Mouse (Mus musculus): ENCODE data around the gene Cxcl16.
"Not testable (repeated sequence)": the region's sequence is repeated elsewhere in the genome, so short reads cannot be mapped to it uniquely, and the experiment has no call there.

The Cxcl16 gene

GRCm38 (mm10) chr11:70459601-70460101, at the start of gene Cxcl16:
TSS of gene Cxcl16 (minus strand) at chr11:70459984.
- no peak for ATAC-seq (ENCODE audit: insufficient number of reproducible peaks, low FRiP score, low TSS enrichment)

GRCm38 (mm10) chr11:70506962-70507515, 47.3 kb upstream of the Cxcl16 start:
- no peak for ATAC-seq (ENCODE audit: insufficient number of reproducible peaks, low FRiP score, low TSS enrichment)

- ATAC-seq (ENCODE audit: insufficient number of reproducible peaks, low FRiP score, low TSS enrichment), result no peak
Observed at GRCm38 (mm10) chr11:70506385-70506784, 46.6 kb upstream of the Cxcl16 start.

GRCm38 (mm10) chr11:70504970-70505369, 45.2 kb upstream of the Cxcl16 start, which contains the start of gene Tm4sf5:
TSS of gene Tm4sf5 (plus strand) at chr11:70505244.
- ATAC-seq (ENCODE audit: insufficient number of reproducible peaks, low FRiP score, low TSS enrichment), result no peak

- ATAC-seq (ENCODE audit: insufficient number of reproducible peaks, low FRiP score, low TSS enrichment), result no peak
Observed at GRCm38 (mm10) chr11:70502018-70502417, 42.2 kb upstream of the Cxcl16 start.

GRCm38 (mm10) chr11:70500476-70500812, 40.7 kb upstream of the Cxcl16 start:
- no peak for ATAC-seq (ENCODE audit: insufficient number of reproducible peaks, low FRiP score, low TSS enrichment)

- no peak for ATAC-seq (ENCODE audit: insufficient number of reproducible peaks, low FRiP score, low TSS enrichment)
Observed at GRCm38 (mm10) chr11:70499566-70500475, 40.0 kb upstream of the Cxcl16 start.

GRCm38 (mm10) chr11:70489684-70490083, 29.9 kb upstream of the Cxcl16 start:
- ATAC-seq (ENCODE audit: insufficient number of reproducible peaks, low FRiP score, low TSS enrichment), result no peak

- no peak for ATAC-seq (ENCODE audit: insufficient number of reproducible peaks, low FRiP score, low TSS enrichment)
Observed at GRCm38 (mm10) chr11:70489138-70489537, 29.4 kb upstream of the Cxcl16 start.

GRCm38 (mm10) chr11:70487816-70488215, 28.0 kb upstream of the Cxcl16 start:
- no peak for ATAC-seq (ENCODE audit: insufficient number of reproducible peaks, low FRiP score, low TSS enrichment)

- no peak for ATAC-seq (ENCODE audit: insufficient number of reproducible peaks, low FRiP score, low TSS enrichment)
Observed at GRCm38 (mm10) chr11:70485498-70485897, 25.7 kb upstream of the Cxcl16 start.

GRCm38 (mm10) chr11:70474872-70475534, 15.2 kb upstream of the Cxcl16 start:
- ATAC-seq (ENCODE audit: insufficient number of reproducible peaks, low FRiP score, low TSS enrichment), result no peak

- not testable (repeated sequence) for ATAC-seq (ENCODE audit: insufficient number of reproducible peaks, low FRiP score, low TSS enrichment)
Observed at GRCm38 (mm10) chr11:70473291-70473690, 13.5 kb upstream of the Cxcl16 start.

- ATAC-seq (ENCODE audit: insufficient number of reproducible peaks, low FRiP score, low TSS enrichment), result no peak
Observed at GRCm38 (mm10) chr11:70472716-70473115, 12.9 kb upstream of the Cxcl16 start.

GRCm38 (mm10) chr11:70469764-70470163, 10.0 kb upstream of the Cxcl16 start:
- ATAC-seq (ENCODE audit: insufficient number of reproducible peaks, low FRiP score, low TSS enrichment), result no peak

GRCm38 (mm10) chr11:70467902-70468619, 8.3 kb upstream of the Cxcl16 start:
- no peak for ATAC-seq (ENCODE audit: insufficient number of reproducible peaks, low FRiP score, low TSS enrichment)

- no peak for ATAC-seq (ENCODE audit: insufficient number of reproducible peaks, low FRiP score, low TSS enrichment)
Observed at GRCm38 (mm10) chr11:70465824-70466223, 6.0 kb upstream of the Cxcl16 start.

GRCm38 (mm10) chr11:70465211-70465610, 5.4 kb upstream of the Cxcl16 start:
- ATAC-seq (ENCODE audit: insufficient number of reproducible peaks, low FRiP score, low TSS enrichment), result no peak

GRCm38 (mm10) chr11:70463970-70464369, 4.2 kb upstream of the Cxcl16 start:
- no peak for ATAC-seq (ENCODE audit: insufficient number of reproducible peaks, low FRiP score, low TSS enrichment)
